9 mouse cellular contexts compared by ENCODE assay signal in genomic region chr16:21238722-21239121, GRCm38 (mm10). TPM values are rescaled to one million over a fixed set of nuclear protein-coding genes. Genes with fewer than 3 reads are reported as not detected.
DNase-seq lines count a peak whose midpoint lies in the region; ATAC-seq and TF ChIP-seq lines count a peak whose summit lies in the region.
"Had no signal": no experiment of that assay in that cellular context is flagged by ENCODE, and none has a peak within 500 bp of the region (broad histone marks: within the 10 kb centered on the region; RNA-seq: fewer than 3 reads in every experiment).

No protein-coding gene starts in this region.

- intact Hi-C loops in heart, adult 2 months (cut with DNase I) = no loop called here

- TF ChIP-seq EP300 in heart, adult 2 months (IDR thresholded peaks at IDR 0.05; ENCODE audit: insufficient read depth, low read depth, low read length) = no peak
- TF ChIP-seq EP300 in stomach, postnatal 0 days (optimal IDR thresholded peaks at IDR 0.05) = no peak

- H3K79me2 ChIP-seq in heart, adult 2 months (replicated peaks; ENCODE audit: control insufficient read depth, insufficient read depth, low read length) = no peaks in the 10 kb centered on the region

- H3K36me3 ChIP-seq in heart, embryonic 14.5 days (ENCODE audit: control insufficient read depth, insufficient read depth, low read length) = no peaks in the 10 kb centered on the region
- H3K36me3 ChIP-seq in heart, adult 2 months (ENCODE audit: control insufficient read depth, insufficient read depth, low read length) = no peaks in the 10 kb centered on the region
- no peaks in the 10 kb centered on the region for H3K36me3 ChIP-seq in forebrain, embryonic 14.5 days (ENCODE audit: control insufficient read depth, insufficient read depth, low read length)
- H3K36me3 ChIP-seq in lung, embryonic 15.5 days = no peaks in the 10 kb centered on the region
- H3K36me3 ChIP-seq in stomach, postnatal 0 days (ENCODE audit: control insufficient read depth, insufficient read depth, low read length) = no peaks in the 10 kb centered on the region
- H3K36me3 ChIP-seq: liver, embryonic 15.5 days had no signal

- TF ChIP-seq CTCF in heart, adult 2 months (IDR thresholded peaks at IDR 0.05) = no peak
- no peak for TF ChIP-seq CTCF in stomach, postnatal 0 days (IDR thresholded peaks at IDR 0.05; ENCODE audit: low read depth)

- ATAC-seq in heart, embryonic 14.5 days (ENCODE audit: insufficient number of reproducible peaks, insufficient read depth, low FRiP score, low read depth) = peak; percentile 14; the same call in 1 of the 2 replicates
- ATAC-seq in forebrain, embryonic 14.5 days = peak; percentile 78
- peak; percentile 81 for ATAC-seq in lung, embryonic 15.5 days (ENCODE audit: borderline replicate concordance, extremely low read depth, low FRiP score, low TSS enrichment)
- 0 out of 2 replicates have a peak, but pooled peaks have one; percentile 12 for ATAC-seq in stomach, postnatal 0 days (ENCODE audit: low FRiP score, low TSS enrichment)
- ATAC-seq in erythroid progenitor cell, adult 5-6 weeks (replicated peaks; ENCODE audit: low FRiP score, poor library complexity, severe bottlenecking) = no peak

- H3K9ac ChIP-seq in heart, embryonic 14.5 days (ENCODE audit: low read length) = no peak overlapping the region
- no peak overlapping the region for H3K9ac ChIP-seq in heart, adult 2 months (ENCODE audit: low read depth, low read length)
- no peak overlapping the region; the same call in 1 of the 2 replicates for H3K9ac ChIP-seq in forebrain, embryonic 14.5 days (ENCODE audit: low read length)
- no peak overlapping the region for H3K9ac ChIP-seq in lung, embryonic 15.5 days
- H3K9ac ChIP-seq in stomach, postnatal 0 days (ENCODE audit: low read length) = peak overlapping the region; percentile 13
- H3K9ac ChIP-seq: liver, embryonic 15.5 days had no signal

- H3K4me1 ChIP-seq in heart, embryonic 14.5 days (ENCODE audit: control insufficient read depth in 2 of 2, insufficient read depth in 2 of 2, low read length in 2 of 2) = peaks cover 21 to 29% of the 10 kb centered on the region in 2 experiments
- no peaks in the 10 kb centered on the region; the same call in 1 of the 2 replicates for H3K4me1 ChIP-seq in heart, adult 2 months (ENCODE audit: control insufficient read depth, insufficient read depth, low read length)
- H3K4me1 ChIP-seq in forebrain, embryonic 14.5 days (ENCODE audit: control insufficient read depth, insufficient read depth, low read length) = peaks cover 12% of the 10 kb centered on the region
- H3K4me1 ChIP-seq in lung, embryonic 15.5 days = peaks cover 51% of the 10 kb centered on the region
- peaks cover 18% of the 10 kb centered on the region for H3K4me1 ChIP-seq in stomach, postnatal 0 days (replicated peaks; ENCODE audit: control insufficient read depth, insufficient read depth)
- H3K4me1 ChIP-seq: liver, embryonic 15.5 days had no signal

- WGBS in heart, embryonic 14.5 days = 29% methylated on average over 5 of the region's 5 CpGs
- WGBS in heart, adult 2 months = 20% methylated on average over 5 of the region's 5 CpGs
- 4% methylated on average over 5 of the region's 5 CpGs for WGBS in forebrain, embryonic 14.5 days
- 4% methylated on average over 5 of the region's 5 CpGs for WGBS in lung, embryonic 15.5 days
- 16% methylated on average over 5 of the region's 5 CpGs for WGBS in stomach, postnatal 0 days

- no peak for TF ChIP-seq POLR2A in heart, adult 2 months (IDR thresholded peaks at IDR 0.05; ENCODE audit: insufficient read depth, low read depth, low read length)

- no peak overlapping the region for H3K4me2 ChIP-seq in heart, embryonic 14.5 days (ENCODE audit: low read length)
- 0 out of 2 replicates have a peak overlapping the region, but pooled peaks have one; percentile 7 for H3K4me2 ChIP-seq in forebrain, embryonic 14.5 days (ENCODE audit: low read length)
- H3K4me2 ChIP-seq in lung, embryonic 15.5 days = peak overlapping the region; percentile 15; the same call in 1 of the 2 replicates
- H3K4me2 ChIP-seq in stomach, postnatal 0 days (replicated peaks; ENCODE audit: low read depth) = no peak overlapping the region
- H3K4me2 ChIP-seq: liver, embryonic 15.5 days had no signal

- peaks cover 5% of the 10 kb centered on the region; the same call in 1 of the 2 replicates for H3K27me3 ChIP-seq in heart, embryonic 14.5 days (ENCODE audit: control insufficient read depth, insufficient read depth, low read length)
- H3K27me3 ChIP-seq in heart, adult 2 months (ENCODE audit: control insufficient read depth, insufficient read depth, low read length) = no peaks in the 10 kb centered on the region
- no peaks in the 10 kb centered on the region; the same call in 1 of the 2 replicates for H3K27me3 ChIP-seq in forebrain, embryonic 14.5 days (replicated peaks; ENCODE audit: control insufficient read depth, insufficient read depth, low read length)
- no peaks in the 10 kb centered on the region for H3K27me3 ChIP-seq in lung, embryonic 15.5 days
- no peaks in the 10 kb centered on the region for H3K27me3 ChIP-seq in stomach, postnatal 0 days (ENCODE audit: control insufficient read depth, insufficient read depth, low read length)

- no peaks in the 10 kb centered on the region for H3K9me3 ChIP-seq in heart, embryonic 14.5 days (ENCODE audit: control insufficient read depth, low read length)
- H3K9me3 ChIP-seq in forebrain, embryonic 14.5 days (replicated peaks; ENCODE audit: control insufficient read depth, low read length) = no peaks in the 10 kb centered on the region
- no peaks in the 10 kb centered on the region for H3K9me3 ChIP-seq in lung, embryonic 15.5 days
- no peaks in the 10 kb centered on the region for H3K9me3 ChIP-seq in stomach, postnatal 0 days (ENCODE audit: control insufficient read depth, low read length)
- H3K9me3 ChIP-seq: liver, embryonic 15.5 days had no signal

- H3K27ac ChIP-seq in heart, embryonic 14.5 days (replicated peaks in 1 of 2; ENCODE audit: control insufficient read depth in 1 of 2, insufficient read depth in 1 of 2, low read depth in 2 of 2, low read length in 2 of 2) = no peak overlapping the region
- no peak overlapping the region for H3K27ac ChIP-seq in heart, adult 2 months
- no peak overlapping the region for H3K27ac ChIP-seq in forebrain, embryonic 14.5 days (ENCODE audit: low read depth, low read length)
- peak overlapping the region; percentile 83 for H3K27ac ChIP-seq in lung, embryonic 15.5 days
- H3K27ac ChIP-seq in stomach, postnatal 0 days (replicated peaks) = peak overlapping the region; percentile 18; the same call in 1 of the 2 replicates
- H3K27ac ChIP-seq: liver, embryonic 15.5 days had no signal

- no peak overlapping the region for H3K4me3 ChIP-seq in heart, embryonic 14.5 days (ENCODE audit: control insufficient read depth in 1 of 2, insufficient read depth in 1 of 2, low read depth in 1 of 2, low read length in 2 of 2)
- H3K4me3 ChIP-seq in heart, adult 2 months = no peak overlapping the region
- H3K4me3 ChIP-seq in forebrain, embryonic 14.5 days (ENCODE audit: low read depth, low read length) = no peak overlapping the region
- H3K4me3 ChIP-seq in lung, embryonic 15.5 days = no peak overlapping the region
- H3K4me3 ChIP-seq in stomach, postnatal 0 days (ENCODE audit: low read depth, low read length) = no peak overlapping the region
- H3K4me3 ChIP-seq: liver, embryonic 15.5 days had no signal

- no peak for DNase-seq in heart, adult 2 months
- DNase-seq in Muller cell, postnatal 12 days (ENCODE audit: inconsistent ontology term) = peak; percentile 87
- DNase-seq in forebrain, embryonic 14.5 days (ENCODE audit: low spot score) = peak; percentile 78
- peak; percentile 57 for DNase-seq in stomach, postnatal 0 days (ENCODE audit: low spot score)
- no peak for DNase-seq in kidney, adult 8-10 months

RNA-seq across cellular contexts. Expression of gene Ephb3, which starts 34.2 kb away (rescaled TPM):
- 10.9 and 13.6 TPM in 2 replicates for polyA plus RNA-seq in heart, embryonic 14.5 days (2014; fragmentation: Nextera tagmentation; extraction: Ambion mirVana)
- total RNA-seq in heart, adult 2 months (2021) = 1 to 10 TPM; 6.3 to 7.0 TPM
- polyA plus RNA-seq in heart, adult 2 months (2012; rRNA removed) = 9.9 and 11.3 TPM in 2 replicates
- 3.1 and 4.1 TPM in 2 replicates for polyA plus RNA-seq in forebrain, embryonic 14.5 days (2014; fragmentation: Nextera tagmentation; extraction: Ambion mirVana)
- 28.4 and 29.8 TPM in 2 replicates for polyA plus RNA-seq in lung, embryonic 15.5 days (2015; fragmentation: Nextera tagmentation; extraction: Ambion mirVana)
- 15.1 and 16.8 TPM in 2 replicates for polyA plus RNA-seq in stomach, postnatal 0 days (2015; fragmentation: Nextera tagmentation; extraction: Ambion mirVana)
- not detected in 2 replicates for total RNA-seq in erythroid progenitor cell, adult 5-6 weeks (2015; ENCODE audit: low replicate concordance)
- total RNA-seq in erythroid progenitor cell, adult 5-6 weeks (2017; ENCODE audit: low replicate concordance) = not detected in 2 replicates

Comparison
In these comparisons a context has a peak if more than half of its experiments do, and no peak if none do; other contexts are left out.
1. H3K27ac ChIP-seq: peak in lung, embryonic 15.5 days (single experiment) and stomach, postnatal 0 days (single experiment); none in heart, embryonic 14.5 days (0 of 2), heart, adult 2 months (single experiment) and forebrain, embryonic 14.5 days (single experiment).
2. H3K4me2 ChIP-seq: peak in forebrain, embryonic 14.5 days (single experiment) and lung, embryonic 15.5 days (single experiment); none in heart, embryonic 14.5 days (single experiment) and stomach, postnatal 0 days (single experiment).
3. DNase-seq: peak in Muller cell, postnatal 12 days (single experiment), forebrain, embryonic 14.5 days (single experiment) and stomach, postnatal 0 days (single experiment); none in heart, adult 2 months (0 of 2) and kidney, adult 8-10 months (0 of 2).